Mouse (Mus musculus) brain, embryonic 14.5 days (tissue): Measurements from ENCODE around the gene Icmt.

Experiments
- CTCF ChIP-seq: fragments of 200-500 bp; IDR thresholded peaks from 2 replicates; pipeline ENCODE4 v1.5.1; 2012; ENCODE audit warnings: inconsistent platforms, mild to moderate bottlenecking, moderate library complexity, borderline replicate concordance; ENCODE audit not compliant: insufficient read depth, insufficient read length; ENCODE audit errors: extremely low read depth
- POLR2A ChIP-seq: fragments of 200-500 bp; IDR thresholded peaks from 2 replicates; pipeline ENCODE4 v1.6.1; 2012; ENCODE audit warnings: mild to moderate bottlenecking, inconsistent platforms, borderline replicate concordance; ENCODE audit not compliant: poor library complexity, insufficient read depth, insufficient read length, severe bottlenecking; ENCODE audit errors: extremely low read depth

DNA sequence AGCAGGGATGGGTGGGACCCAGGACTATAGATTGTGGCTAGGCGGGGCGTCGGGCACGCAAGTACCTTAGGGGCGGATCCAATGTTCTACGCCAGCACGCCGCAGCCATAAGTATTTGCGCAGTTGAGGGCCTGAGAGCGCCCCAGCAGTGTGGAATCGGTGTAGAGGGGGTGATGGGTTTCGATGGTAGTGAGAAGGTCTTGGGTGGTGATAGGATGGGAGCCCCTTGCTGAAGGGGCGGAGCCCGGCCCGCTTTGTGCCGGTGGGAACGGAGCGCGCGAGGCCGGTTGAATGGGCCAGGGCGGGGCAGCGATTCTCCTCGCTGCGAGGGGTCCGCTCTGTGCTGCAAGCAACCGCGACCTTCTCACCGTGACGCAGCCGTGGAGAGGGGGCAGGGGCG lies 10.8 kb upstream of the Icmt start:
- no peak for TF ChIP-seq CTCF
- no peak for TF ChIP-seq POLR2A
